Mouse (Mus musculus) G1E (cell line): ENCODE data around the gene Fkbp11. TPM values are rescaled to one million over a fixed set of nuclear protein-coding genes. Genes with fewer than 3 reads are reported as not detected.
A peak's percentile ranks its signal among the peaks of the same experiment; 100 is the strongest.

ENCODE experiments used
- ATAC-seq: 2 replicates; pipeline ENCODE4 v1.8.0; 2016; ENCODE audit warnings: mild to moderate bottlenecking; ENCODE audit not compliant: insufficient number of reproducible peaks, poor library complexity, low FRiP score, severe bottlenecking; ENCODE audit errors: extremely low read depth
- DNase-seq: peaks from one replicate; pipeline ENCODE4 v3.0.0; 2012; ENCODE audit warnings: low spot score
- H3K27me3 ChIP-seq: 2 replicates; pipeline ENCODE4 v1.6.1; 2012; ENCODE audit warnings: mild to moderate bottlenecking, low read length, inconsistent platforms; ENCODE audit not compliant: insufficient read depth
- H3K36me3 ChIP-seq: replicated peaks from 2 replicates; pipeline ENCODE3; 2012; ENCODE audit warnings: mild to moderate bottlenecking, inconsistent platforms
- H3K4me1 ChIP-seq: 2 replicates; pipeline ENCODE4 v1.6.1; 2012; ENCODE audit warnings: low read depth, low read length, inconsistent platforms, mixed read lengths; ENCODE audit not compliant: insufficient read depth
- H3K4me3 ChIP-seq: 2 replicates; pipeline ENCODE4 v1.5.1; 2012; ENCODE audit warnings: low read depth, mild to moderate bottlenecking, inconsistent platforms, low read length, moderate library complexity, mixed read lengths
- H3K9me3 ChIP-seq: replicated peaks from 2 replicates; pipeline ENCODE4 v1.6.1; 2012; ENCODE audit warnings: inconsistent platforms
- CTCF ChIP-seq: IDR thresholded peaks from 2 replicates; pipeline ENCODE4 v1.5.1; 2012; ENCODE audit warnings: low read depth, low read length, inconsistent platforms, mixed read lengths
- GATA1 ChIP-seq: IDR thresholded peaks from 2 replicates; pipeline ENCODE4 v1.6.1; 2012; ENCODE audit warnings: borderline replicate concordance, low read length, inconsistent platforms, mixed read lengths
- GATA2 ChIP-seq: IDR thresholded peaks from 2 replicates; pipeline ENCODE4 v1.6.1; 2012; ENCODE audit warnings: low read depth, low read length, inconsistent platforms, borderline replicate concordance
- POLR2AphosphoS5 ChIP-seq: IDR thresholded peaks from 2 replicates; pipeline ENCODE4 v1.6.1; 2012; ENCODE audit warnings: low read depth, low read length, inconsistent platforms; ENCODE audit not compliant: insufficient replicate concordance
- TAL1 ChIP-seq: conservative IDR thresholded peaks from 2 replicates; pipeline ENCODE4 v1.6.1; 2012; ENCODE audit warnings: low read depth, low read length, inconsistent platforms, mixed read lengths
- polyA plus RNA-seq: library from polyadenylated mRNA; stranded (reverse); fragments of >175 nt; gene quantifications from 2 replicates; pipeline ENCODE4 v1.2.3, GENCODE M21; 2012
- total RNA-seq, 2 experiments: library from RNA; stranded (forward) in 1 of 2; stranded (reverse) in 1 of 2; fragments of 200-1000 nt in 1 of 2; fragments of >200 nt in 1 of 2; fragmentation: Nextera tagmentation in 1 of 2; gene quantifications; 2 replicates each; pipeline ENCODE4 v1.2.3; 2014 to 2017

Gene Fkbp11
- total and polyA plus RNA-seq, 3 experiments: 6.2 to 23.8 (median 14.1) TPM

GRCm38 (mm10) chr15:98726079-98726478 is 1.9 kb downstream of the Fkbp11 start:
- Histone ChIP-seq H3K27me3 (peaks cover 4% of the 10 kb centered on the region; the same call in 1 of the 2 replicates), H3K4me3 (peak overlapping the region; percentile 76; the same call in 1 of the 2 replicates), H3K4me1 (peaks cover 50% of the 10 kb centered on the region), H3K36me3 (peaks cover 25% of the 10 kb centered on the region), H3K9me3 (no peaks in the 10 kb centered on the region)
- DNase-seq: no peak
- no peak for ATAC-seq
- no peak for TF ChIP-seq CTCF
- no peak for TF ChIP-seq GATA1
- no peak for TF ChIP-seq TAL1
- TF ChIP-seq GATA2: no peak
- TF ChIP-seq POLR2AphosphoS5: no peak

- ATAC-seq (no peak), DNase-seq (no peak)
- peaks cover 42% of the 10 kb centered on the region for H3K4me1 ChIP-seq
- H3K4me3 ChIP-seq: no peak overlapping the region
- TF ChIP-seq CTCF: no peak
- no peak for TF ChIP-seq POLR2AphosphoS5
- TF ChIP-seq GATA1: no peak
- TF ChIP-seq GATA2: no peak
- TF ChIP-seq TAL1: no peak
- no peaks in the 10 kb centered on the region for H3K9me3 ChIP-seq
- H3K36me3 ChIP-seq: peaks cover 25% of the 10 kb centered on the region
- peaks cover 9% of the 10 kb centered on the region; the same call in 1 of the 2 replicates for H3K27me3 ChIP-seq
Measured at GRCm38 (mm10) chr15:98724441-98724840, 3.6 kb downstream of the Fkbp11 start.

- Histone ChIP-seq H3K9me3 (no peaks in the 10 kb centered on the region), H3K27me3 (peaks cover 16% of the 10 kb centered on the region), H3K4me1 (peaks cover 38% of the 10 kb centered on the region), H3K36me3 (peaks cover 25% of the 10 kb centered on the region), H3K4me3 (no peak overlapping the region)
- DNase-seq (no peak), ATAC-seq (no peak)
- TF ChIP-seq CTCF (no peak), GATA2 (no peak), POLR2AphosphoS5 (no peak), TAL1 (no peak), GATA1 (no peak)
Measured at GRCm38 (mm10) chr15:98722854-98723253, 5.1 kb downstream of the Fkbp11 start.

- Histone ChIP-seq H3K27me3 (peaks cover 20% of the 10 kb centered on the region), H3K9me3 (no peaks in the 10 kb centered on the region), H3K4me3 (no peak overlapping the region), H3K36me3 (peaks cover 25% of the 10 kb centered on the region), H3K4me1 (peaks cover 35% of the 10 kb centered on the region)
- TF ChIP-seq TAL1 (no peak), CTCF (no peak), POLR2AphosphoS5 (no peak), GATA2 (no peak), GATA1 (no peak)
- no peak for ATAC-seq
- DNase-seq: no peak
Measured at GRCm38 (mm10) chr15:98722191-98722590, 5.8 kb downstream of the Fkbp11 start.

GRCm38 (mm10) chr15:98717301-98717700 is 10.7 kb downstream of the Fkbp11 start:
- Histone ChIP-seq H3K27me3 (peaks cover 36% of the 10 kb centered on the region), H3K4me3 (no peak overlapping the region), H3K36me3 (no peaks in the 10 kb centered on the region), H3K9me3 (no peaks in the 10 kb centered on the region), H3K4me1 (peaks cover 25% of the 10 kb centered on the region)
- ATAC-seq: no peak
- no peak for TF ChIP-seq GATA2
- TF ChIP-seq POLR2AphosphoS5: no peak
- TF ChIP-seq CTCF: no peak
- no peak for TF ChIP-seq TAL1
- TF ChIP-seq GATA1: no peak
- DNase-seq: no peak

- Histone ChIP-seq H3K27me3 (peaks cover 35% of the 10 kb centered on the region), H3K4me1 (peaks cover 27% of the 10 kb centered on the region), H3K9me3 (no peaks in the 10 kb centered on the region), H3K4me3 (no peak overlapping the region), H3K36me3 (no peaks in the 10 kb centered on the region)
- ATAC-seq (no peak), DNase-seq (no peak)
- TF ChIP-seq GATA1 (no peak), GATA2 (no peak), CTCF (no peak), TAL1 (no peak), POLR2AphosphoS5 (no peak)
Measured at GRCm38 (mm10) chr15:98714230-98714652, 13.8 kb downstream of the Fkbp11 start.
